Mouse (Mus musculus) forebrain, embryonic 11.5 days (tissue): ENCODE measurements around the gene Efcab11. TPM values are rescaled to one million over a fixed set of nuclear protein-coding genes. Genes with fewer than 3 reads are reported as not detected.
"Not testable (repeated sequence)": the region's sequence is repeated elsewhere in the genome, so short reads cannot be mapped to it uniquely, and the experiment has no call there.

Experiments
- ATAC-seq: fragments of 200-750 bp; cut with Nextera tagmentation; replicated peaks from 2 replicates; pipeline ENCODE4 v1.8.0; 2017; ENCODE audit warnings: moderate TSS enrichment; ENCODE audit not compliant: low FRiP score
- DNase-seq: peaks from one replicate; pipeline ENCODE4 v3.0.0-alpha.2; 2017; ENCODE audit warnings: low spot score
- H3K27ac ChIP-seq: fragments of 300-500 bp; sonication (generic); 2 replicates; pipeline ENCODE4 v1.5.1; 2014; ENCODE audit warnings: low read depth, low read length
- H3K27me3 ChIP-seq: fragments of 300-500 bp; sonication (generic); 2 replicates; pipeline ENCODE4 v1.6.1; 2014; ENCODE audit warnings: mild to moderate bottlenecking, low read length, mixed read lengths; ENCODE audit not compliant: control insufficient read depth, insufficient read depth
- H3K36me3 ChIP-seq: fragments of 300-500 bp; sonication (generic); 2 replicates; pipeline ENCODE4 v1.6.1; 2014; ENCODE audit warnings: mild to moderate bottlenecking, low read length, moderate library complexity, mixed read lengths; ENCODE audit not compliant: control insufficient read depth, insufficient read depth
- H3K4me1 ChIP-seq: fragments of 300-500 bp; sonication (generic); replicated peaks from 2 replicates; pipeline ENCODE4 v1.6.1; 2014; ENCODE audit warnings: low read length, mixed read lengths; ENCODE audit not compliant: control insufficient read depth, insufficient read depth
- H3K4me2 ChIP-seq: fragments of 300-500 bp; sonication (generic); 2 replicates; pipeline ENCODE4 v1.6.1; 2014; ENCODE audit warnings: low read depth, mild to moderate bottlenecking, low read length, moderate library complexity, mixed read lengths; ENCODE audit not compliant: severe bottlenecking
- H3K4me3 ChIP-seq: fragments of 300-500 bp; sonication (generic); 2 replicates; pipeline ENCODE4 v1.5.1; 2014; ENCODE audit warnings: low read depth, low read length
- H3K9ac ChIP-seq: fragments of 300-500 bp; sonication (generic); 2 replicates; pipeline ENCODE4 v1.6.1; 2014; ENCODE audit warnings: low read length
- H3K9me3 ChIP-seq: fragments of 300-500 bp; sonication (generic); 2 replicates; pipeline ENCODE4 v1.6.1; 2016; ENCODE audit warnings: low read length, mixed read lengths; ENCODE audit not compliant: control insufficient read depth
- WGBS: fragments of 180-500 bp; shearing (Covaris S2); extraction: QIAGEN DNeasy Blood & Tissue Kit; methylation state at CpG from one replicate; pipeline ENCODE4 v1.1.7; 2014; 5-methylcytosine and 5-hydroxymethylcytosine counted together
- polyA plus RNA-seq: library from polyadenylated mRNA; unstranded; fragments of >200 nt; fragmentation: Nextera tagmentation; extraction: Ambion mirVana; gene quantifications from 2 replicates; pipeline ENCODE4 v1.2.1, GENCODE M21; 2014

Gene Efcab11
- polyA plus RNA-seq, 1 experiment from 2014 or later: 25.9 TPM

GRCm38 (mm10) chr12:99815244-99815643 lies 69.0 kb downstream of the Efcab11 start:
- DNase-seq (no peak), ATAC-seq (no peak)
- no peak overlapping the region for H3K4me3 ChIP-seq
- H3K36me3 ChIP-seq: no peaks in the 10 kb centered on the region
- no peaks in the 10 kb centered on the region for H3K4me1 ChIP-seq
- no peak overlapping the region for H3K27ac ChIP-seq
- H3K9ac ChIP-seq: no peak overlapping the region
- WGBS: 96% methylated on average over 8 of the region's 8 CpGs
- H3K4me2 ChIP-seq: no peak overlapping the region
- no peaks in the 10 kb centered on the region for H3K9me3 ChIP-seq
- no peaks in the 10 kb centered on the region for H3K27me3 ChIP-seq

- no peak overlapping the region for H3K4me3 ChIP-seq
- no peaks in the 10 kb centered on the region for H3K4me1 ChIP-seq
- no peak overlapping the region for H3K4me2 ChIP-seq
- H3K27ac ChIP-seq: no peak overlapping the region
- H3K27me3 ChIP-seq: no peaks in the 10 kb centered on the region
- no peak overlapping the region for H3K9ac ChIP-seq
- 93% methylated on average over 5 of the region's 5 CpGs for WGBS
- ATAC-seq (no peak), DNase-seq (no peak)
- H3K36me3 ChIP-seq: no peaks in the 10 kb centered on the region
- no peaks in the 10 kb centered on the region for H3K9me3 ChIP-seq
These were observed 76.3 kb downstream of the Efcab11 start for GRCm38 (mm10) chr12:99807891-99808290.

DNA sequence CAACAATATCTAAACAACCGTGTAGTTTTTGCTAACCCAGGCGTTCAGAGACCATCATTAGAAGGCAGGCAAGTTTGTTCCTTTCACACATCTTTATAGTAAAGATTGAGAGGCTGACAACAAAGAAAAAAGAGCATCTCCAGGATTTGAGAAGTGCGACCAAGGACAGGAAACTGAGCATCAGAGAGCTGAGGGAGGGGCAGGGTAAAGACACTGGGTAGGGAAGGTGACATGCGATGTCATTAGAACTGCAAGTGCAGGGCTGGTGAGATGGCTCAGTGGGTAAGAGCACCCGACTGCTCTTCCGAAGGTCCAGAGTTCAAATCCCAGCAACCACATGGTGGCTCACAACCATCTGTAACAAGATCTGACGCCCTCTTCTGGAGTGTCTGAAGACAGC lies 77.5 kb downstream of the Efcab11 start:
- DNase-seq, H3K4me2 ChIP-seq, H3K27me3 ChIP-seq, H3K27ac ChIP-seq, ATAC-seq, H3K4me3 ChIP-seq, H3K9me3 ChIP-seq, H3K9ac ChIP-seq, H3K4me1 ChIP-seq, H3K36me3 ChIP-seq: not testable (repeated sequence)
- 89% methylated on average over 7 of the region's 7 CpGs for WGBS

DNA sequence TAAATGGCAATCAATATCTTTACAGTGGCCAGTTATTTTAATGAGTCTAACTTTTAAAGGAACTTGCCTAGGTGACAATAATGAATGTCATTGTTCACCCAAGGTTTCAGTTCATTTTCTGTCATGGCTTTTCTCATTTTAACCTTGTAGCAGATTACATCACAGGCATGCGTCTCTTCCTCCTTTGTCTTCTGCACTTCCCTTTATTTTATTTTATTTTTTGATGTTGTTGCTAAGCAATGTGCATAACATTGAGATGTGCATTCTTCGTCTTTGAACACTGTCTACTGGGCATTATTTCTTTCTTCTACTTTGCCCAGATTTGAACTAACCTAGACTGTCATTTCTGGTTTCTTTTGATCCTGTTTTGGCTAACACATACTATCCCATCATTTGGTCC lies 88.3 kb downstream of the Efcab11 start:
- H3K9me3 ChIP-seq: no peaks in the 10 kb centered on the region
- H3K27ac ChIP-seq: no peak overlapping the region
- H3K36me3 ChIP-seq: no peaks in the 10 kb centered on the region
- H3K9ac ChIP-seq: no peak overlapping the region
- H3K27me3 ChIP-seq: no peaks in the 10 kb centered on the region
- DNase-seq (no peak), ATAC-seq (no peak)
- H3K4me1 ChIP-seq: 0 out of 2 replicates have a peak, but pooled peaks cover 3% of the 10 kb centered on the region
- no peak overlapping the region for H3K4me2 ChIP-seq
- WGBS: 79% methylated on average over 2 of the region's 2 CpGs
- no peak overlapping the region for H3K4me3 ChIP-seq

DNA sequence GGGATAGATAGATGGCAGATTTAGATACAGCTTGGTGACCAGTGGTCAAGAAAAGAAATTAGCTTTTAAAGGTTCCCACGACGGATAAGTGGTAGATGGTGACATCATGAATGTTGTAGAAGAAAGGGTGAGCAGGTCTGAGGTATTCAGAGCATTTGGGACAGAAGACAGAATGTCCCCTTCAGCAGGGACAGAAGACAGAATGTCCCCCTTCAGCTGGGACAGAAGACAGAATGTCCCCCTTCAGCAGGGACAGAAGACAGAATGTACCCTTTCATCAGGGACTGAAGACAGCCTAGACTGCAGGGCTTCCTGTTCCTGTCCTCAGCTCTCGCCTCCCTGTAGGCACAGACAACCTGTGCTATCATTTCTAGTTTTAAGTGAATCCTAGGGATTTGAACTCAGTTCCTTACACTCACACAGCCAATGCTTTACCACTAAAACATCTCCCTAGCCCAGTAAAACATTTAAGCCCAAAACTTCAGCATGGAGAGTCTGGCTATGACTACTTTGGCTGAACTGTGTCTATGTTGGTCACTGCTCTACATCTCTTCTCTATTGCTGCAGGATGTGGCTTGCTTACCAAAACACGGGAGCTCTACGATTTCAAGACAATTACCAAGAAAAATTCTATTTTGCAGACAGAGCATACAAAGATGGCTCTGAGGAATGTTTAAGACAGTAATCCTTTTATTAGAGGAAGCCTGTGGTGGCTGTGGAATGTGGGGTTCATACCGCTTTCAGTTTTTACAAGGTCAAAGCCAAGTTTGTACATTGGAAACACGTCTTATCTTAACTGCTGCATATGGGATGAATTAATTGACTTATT lies 89.2 kb downstream of the Efcab11 start:
- Histone ChIP-seq H3K4me3 (no peak overlapping the region), H3K36me3 (no peaks in the 10 kb centered on the region), H3K4me1 (0 out of 2 replicates have a peak, but pooled peaks cover 3% of the 10 kb centered on the region), H3K9ac (no peak overlapping the region), H3K27ac (no peak overlapping the region), H3K4me2 (no peak overlapping the region), H3K9me3 (no peaks in the 10 kb centered on the region), H3K27me3 (no peaks in the 10 kb centered on the region)
- ATAC-seq (no peak), DNase-seq (no peak)
- WGBS: 77% methylated on average over 7 of the region's 7 CpGs

GRCm38 (mm10) chr12:99794158-99794515 lies 90.1 kb downstream of the Efcab11 start:
- no peaks in the 10 kb centered on the region for H3K27me3 ChIP-seq
- ATAC-seq (no peak), DNase-seq (no peak)
- H3K4me1 ChIP-seq: 0 out of 2 replicates have a peak, but pooled peaks cover 3% of the 10 kb centered on the region
- H3K9ac ChIP-seq: no peak overlapping the region
- H3K9me3 ChIP-seq: no peaks in the 10 kb centered on the region
- no peak overlapping the region for H3K27ac ChIP-seq
- no peak overlapping the region for H3K4me3 ChIP-seq
- no peak overlapping the region for H3K4me2 ChIP-seq
- H3K36me3 ChIP-seq: no peaks in the 10 kb centered on the region
- 84% methylated on average over 4 of the region's 4 CpGs for WGBS

GRCm38 (mm10) chr12:99793465-99794157 lies 90.6 kb downstream of the Efcab11 start:
- no peak for ATAC-seq
- Histone ChIP-seq H3K4me1 (0 out of 2 replicates have a peak, but pooled peaks cover 3% of the 10 kb centered on the region), H3K36me3 (no peaks in the 10 kb centered on the region), H3K4me3 (no peak overlapping the region), H3K27me3 (no peaks in the 10 kb centered on the region), H3K27ac (no peak overlapping the region), H3K4me2 (no peak overlapping the region), H3K9me3 (no peaks in the 10 kb centered on the region), H3K9ac (no peak overlapping the region)
- DNase-seq: no peak
- WGBS: 54% methylated on average over 10 of the region's 10 CpGs

- DNase-seq (no peak), ATAC-seq (no peak)
- Histone ChIP-seq H3K36me3 (no peaks in the 10 kb centered on the region), H3K4me3 (no peak overlapping the region), H3K9me3 (no peaks in the 10 kb centered on the region), H3K9ac (no peak overlapping the region), H3K4me2 (no peak overlapping the region), H3K27ac (no peak overlapping the region), H3K27me3 (no peaks in the 10 kb centered on the region), H3K4me1 (0 out of 2 replicates have a peak, but pooled peaks cover 3% of the 10 kb centered on the region)
- WGBS: 82% methylated on average over 5 of the region's 5 CpGs
These were observed 94.8 kb downstream of the Efcab11 start for GRCm38 (mm10) chr12:99789283-99789960.
